Mouse (Mus musculus) thymus, postnatal 14 days (tissue): ENCODE measurements around the gene Smoc2.

Experiments used
- DNase-seq: peaks from one replicate; pipeline ENCODE4 v3.0.0; 2021

The Smoc2 gene

DNA sequence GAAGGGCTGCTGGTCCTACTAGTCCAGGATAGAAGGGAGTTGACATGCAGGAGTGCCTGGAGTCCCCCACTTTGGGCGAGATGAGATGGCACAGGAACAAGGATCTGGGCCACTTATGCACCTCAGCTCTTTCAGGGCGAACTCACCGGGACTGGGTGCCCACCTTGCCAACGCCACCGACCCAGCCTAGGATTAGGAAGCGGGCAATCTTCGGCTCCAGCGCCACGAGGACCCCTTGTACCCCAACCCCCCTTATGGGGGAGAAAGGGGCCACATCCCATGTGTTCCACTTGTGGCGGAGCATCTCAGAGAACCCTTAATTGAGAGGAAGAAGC, 627 bp downstream of the Smoc2 start:
- no peak for DNase-seq

DNA sequence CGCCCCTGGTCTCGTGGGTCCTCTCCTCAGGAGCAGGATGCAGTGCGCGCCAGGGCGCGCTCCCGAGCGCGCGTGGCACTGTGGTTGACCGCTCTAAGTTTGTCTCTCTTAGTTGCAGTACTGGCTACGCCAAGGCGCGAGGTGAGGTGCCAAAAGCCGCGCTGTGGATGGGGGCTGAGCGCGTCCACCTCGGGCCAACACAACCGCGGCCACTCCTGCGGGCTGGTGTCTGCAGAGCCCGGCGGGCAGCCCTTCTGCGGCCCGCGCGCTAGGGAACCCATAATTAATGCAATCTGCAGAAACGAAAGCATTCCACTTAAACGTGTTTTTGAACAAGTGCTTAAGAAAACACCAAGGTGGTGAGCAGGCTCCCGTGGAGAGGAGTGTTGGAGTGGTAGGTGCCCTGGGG, 1.1 kb downstream of the Smoc2 start:
- DNase-seq, result no peak

DNA sequence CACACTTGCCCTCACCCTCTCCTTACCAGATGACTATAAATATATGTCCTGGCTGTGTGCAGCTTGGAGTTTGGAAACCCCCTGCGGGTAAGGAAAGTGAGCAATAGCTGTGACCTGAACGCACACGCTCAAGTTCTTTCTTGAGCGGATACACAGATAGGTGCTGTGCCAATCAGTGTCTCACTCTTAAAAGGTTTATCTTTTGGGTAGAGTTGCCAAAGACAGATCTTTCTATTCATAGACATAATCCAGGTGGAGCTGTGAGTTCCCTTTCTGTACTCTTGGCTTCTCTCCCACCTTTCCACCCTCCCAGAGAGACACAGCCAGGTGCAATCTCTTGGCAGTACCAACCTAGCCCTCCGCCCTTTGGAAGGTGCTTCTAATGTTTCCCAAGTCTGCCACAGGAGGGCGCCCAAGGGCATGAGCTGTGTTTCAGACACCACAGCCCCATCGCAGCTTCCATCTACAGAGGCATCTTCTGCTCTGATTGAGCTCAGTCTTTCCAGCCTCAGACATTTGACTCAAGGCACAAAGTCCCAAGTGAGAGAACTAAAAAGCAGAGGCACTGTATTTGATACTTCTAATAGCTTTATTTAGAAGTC, 8.8 kb downstream of the Smoc2 start:
- DNase-seq, result peak; percentile 62

DNA sequence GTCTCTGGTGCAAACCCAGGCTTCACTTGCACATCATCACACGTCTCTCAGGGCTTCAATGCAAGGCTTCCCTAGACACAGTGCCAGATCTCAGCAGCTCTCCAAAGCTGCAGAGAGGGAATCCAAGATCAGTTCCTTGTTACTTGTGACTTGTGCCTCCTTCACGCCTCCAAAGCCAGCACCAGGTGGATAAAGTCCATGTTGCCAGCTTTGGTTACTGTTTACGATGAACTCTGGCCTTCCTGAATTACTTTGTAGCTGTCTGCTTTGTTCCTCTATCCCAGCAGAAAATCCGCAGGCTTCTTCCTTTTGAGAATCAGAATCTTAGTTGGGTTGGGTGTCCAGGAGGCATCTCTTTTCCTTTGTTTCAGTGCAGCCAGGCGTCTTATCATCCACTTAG, 14.3 kb downstream of the Smoc2 start:
- no peak for DNase-seq

DNA sequence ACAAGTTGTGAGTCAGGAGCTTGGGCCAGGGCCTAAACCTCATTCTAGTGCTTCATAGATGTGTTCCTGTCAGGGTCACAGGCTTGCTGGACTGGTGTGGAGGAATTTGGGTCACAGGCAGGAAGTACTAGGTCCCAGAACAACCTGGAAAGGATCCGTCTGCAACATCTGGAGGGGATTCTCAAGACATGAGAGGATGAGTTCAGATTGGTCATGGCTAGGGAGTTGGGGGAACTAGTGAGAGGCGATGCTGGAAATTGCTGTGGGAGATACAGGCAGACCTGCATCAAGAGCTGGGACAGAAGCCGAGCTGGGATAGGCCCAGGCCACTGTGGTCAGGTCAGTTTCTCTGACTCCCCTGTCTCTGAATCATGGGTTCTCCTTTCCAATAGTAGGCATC, 15.8 kb downstream of the Smoc2 start:
- no peak for DNase-seq

DNA sequence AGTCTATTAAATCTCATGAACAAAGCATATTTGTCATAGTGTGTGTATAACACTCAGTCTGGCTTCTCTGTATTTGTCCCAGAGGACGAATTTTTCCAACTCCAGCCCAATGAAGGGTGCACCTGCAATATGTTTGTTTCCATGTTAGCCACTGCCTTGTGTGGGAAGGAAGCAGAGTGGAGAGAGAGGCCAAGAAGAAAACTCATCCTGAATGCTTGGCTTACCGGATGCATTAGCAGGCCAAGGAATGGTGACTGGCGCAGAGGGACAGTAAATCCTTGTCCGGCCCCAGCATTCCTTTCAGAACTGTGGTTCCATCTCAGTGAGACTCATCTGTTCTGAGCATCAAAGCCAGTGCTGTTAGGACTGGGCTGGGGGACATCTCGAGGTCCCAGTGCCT, 21.1 kb downstream of the Smoc2 start:
- no peak for DNase-seq

DNA sequence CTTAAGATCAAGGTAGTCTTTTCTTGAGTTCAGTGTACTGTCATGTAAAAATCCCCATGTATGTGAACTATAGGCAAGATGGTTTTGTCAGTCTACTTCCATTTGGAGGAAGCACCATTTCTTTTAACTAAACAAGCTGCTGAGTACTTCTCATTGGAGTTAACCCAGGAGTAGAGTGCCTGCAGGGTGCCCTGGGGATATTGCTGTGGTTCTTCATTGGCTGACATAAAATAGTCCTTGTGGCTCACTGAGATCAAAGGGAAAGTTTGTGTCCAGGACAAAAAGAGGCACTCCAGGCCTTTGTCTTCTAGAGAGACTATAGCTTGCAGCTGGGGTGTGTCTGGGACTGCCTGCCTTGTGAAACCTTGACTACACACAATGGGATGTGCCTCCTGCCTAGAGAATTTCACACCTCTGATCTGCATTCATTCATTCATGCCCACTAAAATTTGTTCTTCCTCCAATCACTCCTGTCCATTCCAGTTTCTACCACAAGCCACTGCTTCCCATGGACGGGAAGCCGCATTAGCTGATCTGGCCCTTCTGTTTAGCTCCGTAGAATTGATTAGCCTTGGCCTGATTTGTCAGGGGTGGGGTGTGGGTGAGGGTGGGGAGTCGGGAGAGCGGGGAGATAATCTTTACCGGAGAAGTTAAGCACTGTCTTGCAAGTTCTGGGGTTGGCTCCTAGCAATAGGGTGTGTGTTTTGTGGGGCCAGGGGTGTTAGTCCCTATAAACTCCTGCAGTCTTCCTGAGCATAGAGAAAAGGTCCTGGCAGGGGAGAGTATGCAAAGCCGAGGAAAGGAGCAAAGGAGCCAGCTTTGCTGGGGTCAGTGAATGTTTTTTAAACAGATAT, 22.4 kb downstream of the Smoc2 start:
- DNase-seq, result no peak

DNA sequence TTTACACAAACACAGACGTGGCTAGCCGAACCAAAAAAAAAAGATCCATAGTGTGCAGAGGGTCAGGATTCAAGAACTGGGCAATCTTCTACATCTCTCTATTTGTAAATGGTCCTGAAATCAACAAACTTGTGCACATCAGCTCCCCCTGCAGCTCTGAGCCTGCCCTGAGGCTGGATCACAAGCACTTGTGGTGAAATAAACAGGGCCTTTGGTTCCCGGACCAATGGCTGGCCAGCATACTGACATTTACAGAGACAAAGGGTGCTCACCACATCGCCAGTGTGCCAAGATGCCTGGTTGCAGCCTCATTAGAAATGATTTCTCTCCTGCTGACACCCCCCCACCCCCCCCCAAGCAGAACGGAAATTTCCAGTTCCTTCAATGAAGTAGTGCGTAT, 23.1 kb downstream of the Smoc2 start:
- no peak for DNase-seq

DNA sequence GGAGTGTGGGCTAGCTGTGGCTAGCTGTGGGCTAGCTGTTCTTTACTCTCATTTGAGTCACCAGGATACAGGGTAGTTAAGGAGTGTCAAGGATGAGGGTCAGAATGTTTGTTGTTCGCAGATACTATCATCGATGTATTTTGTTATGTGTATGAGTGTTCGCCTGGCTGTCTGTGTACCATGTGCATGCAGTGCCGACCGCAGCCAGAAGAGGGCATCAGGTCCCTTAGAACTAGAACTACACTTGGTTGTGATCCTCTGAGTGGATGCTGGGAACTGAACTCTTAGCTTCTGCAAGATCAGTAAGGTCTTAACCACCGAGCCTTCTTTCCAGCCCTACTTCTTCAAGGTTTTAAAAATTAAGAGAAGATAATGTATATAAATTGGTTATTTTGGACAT, 24.4 kb downstream of the Smoc2 start:
- no peak for DNase-seq

DNA sequence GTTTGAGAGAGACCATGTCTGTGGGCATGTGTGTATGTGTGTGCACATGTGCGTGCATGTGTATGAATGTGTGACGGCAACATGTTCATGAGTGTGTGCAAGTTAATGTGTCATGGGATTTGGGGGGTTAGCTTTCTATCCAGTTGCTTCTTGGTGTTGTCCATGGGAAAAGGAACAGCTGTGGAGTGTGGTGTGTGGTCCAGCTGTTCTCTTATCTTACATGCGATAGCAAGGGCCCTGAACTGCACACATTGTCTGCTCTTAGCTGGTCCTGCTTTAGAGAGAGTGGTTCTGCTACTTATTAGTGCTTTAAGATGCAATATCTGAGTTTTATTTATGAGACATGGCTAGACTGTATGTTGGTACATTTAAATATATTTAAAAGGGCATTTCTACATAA, 30.6 kb downstream of the Smoc2 start:
- DNase-seq, result no peak

DNA sequence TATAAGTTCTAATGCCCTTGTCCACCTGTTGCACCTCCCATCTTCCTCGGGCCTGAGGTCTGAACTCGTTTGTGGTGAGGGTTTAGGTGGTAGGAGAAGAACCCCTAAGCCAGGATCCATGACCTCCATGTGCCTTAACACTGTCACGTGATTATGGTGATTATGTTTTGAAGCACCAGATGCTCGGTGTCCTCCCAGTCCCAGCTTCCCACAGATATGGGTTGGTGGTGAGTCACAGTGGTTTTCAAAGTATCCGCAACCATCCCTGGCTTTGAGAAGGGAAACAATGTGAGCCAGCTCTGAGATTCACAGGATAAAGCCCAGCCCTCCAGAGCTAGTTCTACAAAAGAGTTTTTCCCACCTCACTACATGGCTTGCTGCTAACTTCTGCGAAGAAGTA, 33.1 kb downstream of the Smoc2 start:
- DNase-seq, result no peak

DNA sequence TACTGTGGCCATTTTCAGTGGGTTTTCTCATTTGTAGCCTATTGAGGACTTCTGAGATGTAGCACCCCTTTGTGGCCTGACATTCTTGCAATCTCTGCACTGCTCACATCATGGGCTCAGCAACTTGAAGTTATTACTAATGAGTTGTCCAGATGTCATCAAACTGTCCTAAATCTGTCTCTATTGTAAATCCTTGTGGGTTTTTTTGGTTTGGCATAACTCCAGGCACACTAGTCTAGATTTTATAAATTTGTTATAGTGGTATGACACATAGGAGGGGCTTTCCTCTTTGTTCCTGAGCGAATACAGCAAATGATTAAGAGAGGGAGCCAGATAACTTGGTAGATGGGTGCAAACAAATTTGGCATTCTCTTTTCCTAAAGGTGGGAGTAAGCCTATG, 35.0 kb downstream of the Smoc2 start:
- DNase-seq, result no peak

DNA sequence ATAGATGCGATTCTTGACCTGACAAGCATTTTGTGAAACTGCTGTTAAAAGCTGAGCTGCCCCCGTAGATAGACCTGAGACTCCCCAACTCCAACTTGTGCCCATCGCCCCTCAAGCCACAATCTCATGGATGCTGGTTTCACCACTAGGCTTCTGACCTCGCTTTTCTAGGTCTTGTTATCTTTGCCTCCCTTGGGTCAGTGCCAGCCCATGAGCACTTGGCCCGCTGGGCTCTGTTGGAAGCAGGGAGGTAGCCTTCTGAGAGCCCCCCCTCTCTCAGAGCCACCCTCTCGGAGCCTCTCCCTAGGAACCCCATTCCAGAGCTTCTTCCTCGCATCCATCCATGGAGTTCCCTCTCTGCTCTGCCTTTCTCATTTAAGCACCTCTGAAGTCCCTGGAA, 37.2 kb downstream of the Smoc2 start:
- DNase-seq, result no peak

DNA sequence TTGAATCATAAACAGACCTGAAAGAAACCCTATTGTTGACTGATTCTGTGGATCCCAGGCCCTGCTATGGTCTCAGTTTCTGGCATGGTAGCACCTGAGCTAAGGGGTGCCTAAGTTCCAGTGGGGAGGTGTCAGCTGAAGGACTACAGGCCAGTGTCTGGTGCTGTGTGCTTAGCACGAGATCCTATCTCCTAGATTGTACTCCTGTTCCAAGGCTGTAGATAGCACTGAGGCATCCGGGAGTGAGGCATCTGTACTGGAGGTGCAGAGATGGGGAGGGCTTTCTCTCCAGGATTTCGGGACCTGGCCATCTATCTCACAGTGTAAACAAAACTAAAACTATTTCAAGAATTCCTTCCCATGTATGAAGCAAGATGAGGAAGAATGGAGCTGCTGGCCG, 38.1 kb downstream of the Smoc2 start:
- no peak for DNase-seq

DNA sequence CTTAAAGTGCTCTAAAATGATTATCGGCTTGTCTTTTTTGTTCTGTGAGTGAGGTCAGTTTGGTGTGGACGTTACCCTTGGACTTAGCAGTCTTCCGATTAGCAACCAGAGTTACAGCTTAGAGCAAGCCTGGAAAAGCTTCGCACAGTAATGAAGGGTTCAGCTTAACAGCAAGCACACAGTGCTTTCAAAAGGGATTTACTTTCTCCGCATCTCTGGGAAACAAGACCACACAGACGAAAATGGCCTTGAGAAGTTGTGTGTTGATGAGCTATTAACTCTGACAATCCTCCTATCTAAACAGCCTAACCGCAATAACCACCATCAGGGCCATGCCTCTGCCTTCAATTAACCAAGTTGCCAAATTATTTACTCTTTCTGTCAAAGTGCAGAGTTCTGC, 46.9 kb downstream of the Smoc2 start:
- no peak for DNase-seq

DNA sequence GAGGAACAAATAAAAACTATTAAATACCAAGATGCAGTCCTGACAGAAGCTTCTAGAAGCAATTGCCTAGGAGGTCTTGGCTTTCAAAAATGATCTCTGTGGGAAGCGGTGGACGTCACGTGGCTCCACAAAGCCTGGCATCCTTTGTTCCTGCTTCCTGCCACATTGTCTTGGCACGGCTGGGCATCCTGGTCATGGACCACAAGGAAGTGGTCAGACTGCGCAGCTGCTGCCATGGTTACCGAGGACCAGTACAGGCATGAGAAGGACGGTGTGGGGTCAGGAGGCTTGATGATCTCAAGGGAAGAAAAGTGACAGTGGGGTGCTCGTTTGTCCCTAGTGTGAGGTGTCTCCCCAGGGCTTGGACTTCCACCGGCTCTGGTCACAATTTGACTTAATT, 48.7 kb downstream of the Smoc2 start:
- no peak for DNase-seq

DNA sequence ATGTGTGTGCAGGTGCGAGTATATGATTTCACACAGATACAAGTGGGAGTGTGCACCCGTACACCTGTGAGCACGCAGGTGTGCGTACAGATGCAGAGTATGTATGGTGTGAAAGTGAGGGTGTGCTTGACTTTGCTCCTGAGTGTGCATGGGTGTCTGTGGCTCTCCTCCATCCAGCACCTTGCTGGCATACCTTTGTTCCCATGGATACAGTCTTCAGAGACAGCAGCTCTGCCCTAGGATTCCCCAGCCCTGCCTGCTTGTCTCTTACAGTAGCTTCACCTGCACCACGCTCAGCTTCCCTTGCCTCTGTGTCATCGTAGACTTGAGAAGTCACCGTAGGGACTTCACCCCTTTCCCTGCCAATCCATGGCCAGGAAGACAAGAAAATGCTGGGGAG, 51.2 kb downstream of the Smoc2 start:
- DNase-seq, result no peak

DNA sequence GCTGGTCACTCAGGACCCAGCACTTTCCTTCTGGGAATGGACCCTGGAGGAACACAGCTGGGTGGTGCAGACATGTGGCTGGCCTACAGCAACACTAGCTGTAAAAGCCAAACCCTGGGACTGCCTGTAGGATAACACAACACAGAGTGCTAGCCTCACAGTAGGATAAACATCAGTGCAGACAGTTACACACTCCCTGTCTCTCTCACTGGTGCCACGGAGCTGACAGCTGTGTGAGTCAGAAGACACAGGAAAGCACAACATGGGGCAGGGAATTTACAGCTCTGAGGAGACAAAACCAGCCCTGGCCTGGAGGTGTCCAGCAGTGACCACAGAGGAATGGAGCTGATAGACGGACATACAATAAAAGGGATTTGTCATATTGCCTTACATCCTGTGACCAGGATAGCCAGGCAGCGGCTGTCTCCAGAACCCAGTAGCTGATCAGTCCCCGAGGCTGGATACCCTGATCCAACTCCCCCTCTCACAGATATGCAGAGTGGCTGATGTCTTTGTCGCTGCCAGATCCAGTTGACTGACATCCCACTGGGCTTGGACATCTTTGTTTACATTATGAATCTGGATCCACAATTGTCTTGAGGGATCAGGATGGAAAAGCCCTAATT, 60.7 kb downstream of the Smoc2 start:
- DNase-seq, result no peak

DNA sequence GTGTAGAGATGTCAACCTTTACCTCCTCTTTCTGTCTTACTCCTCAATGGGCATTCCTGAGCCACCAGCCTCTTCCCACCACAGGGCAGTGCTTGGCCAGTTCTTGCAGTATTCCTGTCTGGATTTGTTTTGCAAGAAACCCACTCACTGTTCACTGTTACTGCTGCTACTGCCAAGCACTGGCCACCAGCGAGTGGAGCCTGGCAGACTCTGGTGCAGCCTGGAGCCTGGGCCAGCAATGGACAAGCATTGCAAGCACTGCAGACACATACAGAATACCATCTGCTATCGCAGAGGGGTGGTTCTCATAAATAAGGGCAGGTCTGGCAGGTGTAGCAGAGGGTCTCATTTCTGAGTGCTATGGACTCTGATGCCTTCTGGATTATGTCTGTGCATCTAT, 61.4 kb downstream of the Smoc2 start:
- DNase-seq, result no peak

DNA sequence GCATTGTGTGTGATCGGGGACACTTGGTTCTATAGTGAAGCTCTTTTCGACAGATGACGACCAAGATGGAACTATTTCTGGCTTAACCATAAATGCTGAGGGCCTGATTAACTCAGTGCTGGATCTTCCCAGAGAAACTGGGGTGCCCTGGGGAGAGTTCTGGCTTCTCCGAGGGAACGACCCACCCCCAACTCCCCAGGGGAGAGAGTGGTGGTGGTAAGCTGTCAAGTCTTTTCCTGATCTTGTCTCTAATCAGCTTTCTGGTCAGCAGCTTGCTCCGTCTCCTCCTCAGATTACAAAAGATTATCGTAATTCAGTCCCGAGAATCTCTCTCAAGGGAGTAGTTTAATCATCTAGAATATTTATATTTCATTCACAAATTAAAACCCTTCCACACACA, 63.2 kb downstream of the Smoc2 start:
- DNase-seq, result no peak

DNA sequence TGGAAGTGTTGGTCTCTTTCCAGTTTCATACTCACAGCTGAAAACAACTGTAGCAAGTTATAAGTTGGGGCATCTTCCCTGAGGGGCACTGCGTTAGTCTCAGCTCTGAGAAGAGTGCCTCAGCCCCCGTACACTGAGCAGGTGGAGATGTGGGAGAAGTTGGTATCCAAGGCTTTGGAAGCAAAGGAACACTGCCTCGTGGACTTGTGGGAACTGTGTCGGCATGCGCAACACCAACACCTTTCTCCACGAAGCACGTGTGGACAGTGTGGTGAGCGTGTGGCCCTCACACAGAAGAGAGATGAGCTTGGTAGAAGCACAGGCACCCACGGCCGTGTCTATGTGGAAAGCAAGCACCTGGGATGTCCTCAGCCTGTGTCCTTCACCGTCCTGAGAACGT, 64.1 kb downstream of the Smoc2 start:
- DNase-seq, result no peak

DNA sequence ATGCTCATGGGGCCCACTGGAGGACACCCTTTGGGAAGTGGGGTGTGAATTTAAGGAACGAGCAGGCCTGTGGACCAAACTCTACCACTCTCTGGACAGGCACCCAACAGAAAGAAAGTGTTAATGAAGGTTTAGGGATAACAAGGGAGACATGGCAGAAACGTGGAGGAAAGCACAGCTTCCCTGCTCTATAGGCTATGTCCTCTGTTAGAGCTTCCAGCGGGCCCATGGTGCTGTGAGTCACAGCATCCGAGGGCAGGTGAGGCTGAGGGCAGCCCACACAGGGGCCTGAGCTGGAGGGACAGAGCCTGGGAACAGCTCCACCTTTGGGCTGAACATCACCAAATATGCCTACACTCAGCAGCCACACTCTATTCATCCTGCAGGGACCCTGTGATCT, 66.2 kb downstream of the Smoc2 start:
- no peak for DNase-seq

DNA sequence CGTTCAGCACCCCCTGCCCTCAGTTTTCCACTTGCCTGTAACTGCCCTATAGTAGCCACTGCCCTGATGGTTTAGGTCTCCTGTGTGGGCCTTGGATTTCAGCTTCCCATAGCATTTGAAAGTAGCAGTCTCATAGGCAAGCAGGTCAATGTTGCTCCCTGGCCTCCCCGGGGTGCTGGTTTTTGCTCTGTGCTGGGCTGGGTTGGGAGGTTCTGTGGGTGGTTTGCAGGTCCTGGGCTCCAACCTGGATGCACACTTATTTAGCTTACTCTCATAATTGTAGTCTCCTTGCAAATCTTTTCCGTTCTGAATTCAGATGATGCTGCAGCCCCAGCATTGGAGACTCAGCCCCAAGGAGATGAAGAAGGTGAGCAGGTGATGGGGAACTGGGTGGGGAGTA, 67.6 kb downstream of the Smoc2 start:
- no peak for DNase-seq

DNA sequence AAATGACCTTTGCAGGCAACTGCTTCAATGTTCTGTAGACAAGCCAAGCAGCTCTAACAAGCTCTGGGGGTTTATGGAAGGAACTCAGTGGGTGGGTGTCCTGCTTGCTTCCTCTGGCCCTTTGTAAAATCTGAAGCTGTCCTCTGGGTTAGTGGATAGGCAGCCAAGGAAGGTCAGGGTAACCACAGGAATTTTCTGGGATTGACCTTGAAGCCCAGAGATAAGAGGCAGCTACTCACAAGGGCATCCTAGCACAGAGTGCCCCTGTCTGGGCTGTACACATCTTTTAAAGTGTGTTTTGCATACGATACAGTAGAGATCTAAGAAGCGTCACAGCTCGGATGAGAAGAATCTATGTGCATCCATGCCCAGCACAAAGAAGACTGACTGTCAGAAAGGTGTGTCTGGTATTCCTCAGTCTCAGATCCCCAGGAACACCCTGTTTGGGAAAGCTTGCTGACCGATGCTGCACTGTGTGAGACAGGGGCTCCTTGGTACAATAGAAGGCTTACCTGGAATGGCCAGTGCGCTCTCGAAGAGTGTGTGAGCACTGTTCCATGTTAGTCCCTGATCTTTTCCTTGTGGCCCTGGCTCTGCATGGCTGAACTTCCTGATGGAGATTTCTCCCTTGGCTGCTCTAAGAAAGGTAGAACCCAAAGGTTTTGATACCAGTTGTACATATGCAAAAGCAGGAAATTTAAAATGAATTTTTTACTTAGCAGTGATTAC, 69.9 kb downstream of the Smoc2 start:
- no peak for DNase-seq
